Comparison of ENCODE assay signal across 12 mouse cellular contexts in genomic region chr15:96730416-96730815, GRCm38 (mm10).
"Had no signal": no experiment of that assay in that cellular context is flagged by ENCODE, and none has a peak within 500 bp of the region (broad histone marks: within the 10 kb centered on the region; RNA-seq: fewer than 3 reads in every experiment).

No protein-coding gene starts in this region.

- H3K27me3 ChIP-seq: limb, embryonic 13.5 days; liver, embryonic 15.5 days; neural tube, embryonic 12.5 days had no signal

- H3K27ac ChIP-seq: layer of hippocampus, adult 2 months; limb, embryonic 13.5 days; liver, embryonic 15.5 days; midbrain, embryonic 10.5 days; neural tube, embryonic 12.5 days had no signal

- H3K9ac ChIP-seq: limb, embryonic 13.5 days; liver, embryonic 15.5 days; neural tube, embryonic 12.5 days had no signal

- H3K4me1 ChIP-seq: midbrain, embryonic 10.5 days; neural tube, embryonic 12.5 days had no signal

- DNase-seq: lung, adult 2 months; midbrain, embryonic 14.5 days; retina, postnatal 1 day; right cerebral cortex, postnatal 4 days; thymus, postnatal 4 days had no signal

- H3K36me3 ChIP-seq: limb, embryonic 13.5 days; liver, embryonic 15.5 days; midbrain, embryonic 10.5 days; neural tube, embryonic 12.5 days had no signal

- H3K4me2 ChIP-seq: limb, embryonic 13.5 days; liver, embryonic 11.5 days; liver, embryonic 15.5 days; neural tube, embryonic 12.5 days had no signal

- H3K9me3 ChIP-seq: limb, embryonic 13.5 days; liver, embryonic 15.5 days; midbrain, embryonic 10.5 days; neural tube, embryonic 12.5 days had no signal

- H3K4me3 ChIP-seq: layer of hippocampus, adult 2 months; limb, embryonic 13.5 days; liver, embryonic 15.5 days; midbrain, embryonic 10.5 days; neural tube, embryonic 12.5 days had no signal

- ATAC-seq: lung, postnatal 0 days had no signal
